Mouse (Mus musculus): ENCODE results near the gene Rbp1. TPM values are rescaled to one million over a fixed set of nuclear protein-coding genes. Genes with fewer than 3 reads are reported as not detected.

Gene Rbp1
- 1 to 10 TPM; 1.4 TPM for total RNA-seq (2021)
- long read RNA-seq, experiment 1, partial matches to known transcripts, result 1 of 1 reads
- long read RNA-seq, experiment 1, other reads (novel, unspliced or antisense), result 0 of 1 reads
- long read RNA-seq, experiment 2, partial matches to known transcripts, result 0 of 1 reads
- long read RNA-seq, experiment 2, other reads (novel, unspliced or antisense), result 0 of 1 reads

DNA sequence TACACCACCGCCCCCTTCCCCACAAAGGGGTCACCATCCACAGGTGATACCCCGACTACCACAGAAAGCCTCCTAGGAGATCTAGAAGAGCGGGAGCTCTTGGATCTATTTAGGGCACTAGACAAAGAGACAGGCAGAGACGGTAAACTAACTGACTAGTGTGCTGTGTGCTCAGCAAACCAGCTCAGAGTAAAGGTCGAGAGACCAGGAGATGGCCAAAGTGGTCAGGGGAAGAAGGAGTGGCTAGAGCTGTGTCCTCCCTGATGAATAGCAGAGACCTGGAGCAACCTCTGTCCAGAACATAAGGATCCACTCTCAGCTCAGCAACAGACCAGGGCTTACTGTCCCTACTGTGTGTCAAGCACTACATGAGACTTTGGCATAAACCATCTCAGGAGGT is at the start of gene Rbp1:
Gene Rbp1, plus strand, starts transcription at position 306 of the 400 bp plus-strand sequence.
- DNase-seq (ENCODE audit: low spot score), result no peak

DNA sequence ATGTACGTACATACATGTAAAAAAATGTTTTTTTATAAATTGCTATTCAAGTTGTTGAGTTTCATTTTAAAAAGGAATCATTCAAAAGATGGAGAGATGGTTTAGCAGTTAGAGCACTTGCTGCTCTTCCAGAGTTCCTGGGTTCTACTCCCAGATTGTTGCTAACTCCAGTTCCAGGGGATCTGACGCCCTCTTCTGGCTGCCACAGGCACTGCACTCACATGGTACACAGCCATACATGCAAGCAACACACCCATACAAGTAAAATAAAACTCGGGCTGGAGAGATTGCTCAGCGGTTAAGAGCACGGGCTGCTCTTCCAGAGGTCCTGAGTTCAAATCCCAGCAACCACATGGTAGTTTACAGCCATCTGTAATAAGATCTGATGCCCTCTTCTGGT is 49.4 kb upstream of the Rbp1 start:
- no peak for DNase-seq (ENCODE audit: low spot score)

DNA sequence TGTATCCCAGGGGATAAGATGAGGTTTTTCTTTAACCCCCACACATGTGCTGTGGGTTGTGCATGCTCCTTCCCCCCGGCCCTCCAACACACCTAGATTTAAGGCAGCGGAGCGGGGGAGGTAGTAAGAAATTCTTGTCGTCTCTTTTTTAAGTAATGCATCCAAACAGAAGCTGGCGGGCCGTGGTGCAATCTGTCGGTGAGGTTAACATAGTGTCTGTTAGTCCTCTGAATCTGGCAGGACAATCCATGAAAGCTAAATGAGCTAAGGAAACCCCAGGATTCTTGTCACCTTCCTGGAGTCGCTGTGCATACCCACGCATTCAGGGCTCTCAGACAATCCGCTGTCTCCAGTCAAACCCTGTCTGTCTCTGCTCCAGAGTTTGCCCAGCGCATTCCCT is 47.9 kb upstream of the Rbp1 start:
- DNase-seq (ENCODE audit: low spot score), result no peak

DNA sequence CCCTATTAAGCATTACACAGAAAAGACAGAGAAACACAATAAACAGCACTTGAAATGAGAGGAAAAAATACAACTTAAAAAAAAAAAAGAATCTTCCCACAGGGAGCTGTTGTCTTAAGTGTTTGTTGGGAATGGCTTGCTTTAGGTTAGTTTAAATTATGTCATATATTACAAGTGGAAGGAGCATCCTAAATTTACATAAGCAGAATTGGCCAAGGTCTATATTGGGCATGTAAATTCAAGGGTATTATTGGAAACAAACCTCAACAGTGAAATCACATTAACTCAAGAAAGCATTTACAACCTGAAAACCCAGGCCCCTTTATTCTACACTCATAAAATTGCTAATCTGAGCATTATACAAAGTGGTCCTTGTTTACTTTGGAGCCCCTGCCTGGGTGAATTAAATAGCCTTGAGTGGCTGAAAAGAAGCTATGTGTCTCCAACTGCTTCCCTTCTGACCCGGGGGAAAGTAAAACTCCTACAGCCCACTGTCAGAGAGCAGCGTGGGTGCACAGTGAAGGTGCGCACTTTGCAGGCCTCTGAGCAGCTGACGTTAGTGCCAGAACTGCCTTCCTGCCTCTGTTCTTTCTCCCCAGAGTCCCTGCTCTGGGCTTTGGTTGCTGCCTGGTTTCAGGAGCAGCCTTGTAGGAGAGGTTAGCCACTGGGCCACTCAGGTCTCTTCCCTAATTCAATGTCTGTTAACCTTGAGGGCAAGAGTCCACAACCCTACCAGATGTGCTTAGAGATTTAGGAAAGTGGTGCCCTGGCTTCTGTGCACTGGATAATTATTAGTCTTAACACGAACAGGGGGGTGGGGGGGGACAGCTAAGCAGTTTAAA is 47.2 kb upstream of the Rbp1 start:
- DNase-seq (ENCODE audit: low spot score), result no peak

DNA sequence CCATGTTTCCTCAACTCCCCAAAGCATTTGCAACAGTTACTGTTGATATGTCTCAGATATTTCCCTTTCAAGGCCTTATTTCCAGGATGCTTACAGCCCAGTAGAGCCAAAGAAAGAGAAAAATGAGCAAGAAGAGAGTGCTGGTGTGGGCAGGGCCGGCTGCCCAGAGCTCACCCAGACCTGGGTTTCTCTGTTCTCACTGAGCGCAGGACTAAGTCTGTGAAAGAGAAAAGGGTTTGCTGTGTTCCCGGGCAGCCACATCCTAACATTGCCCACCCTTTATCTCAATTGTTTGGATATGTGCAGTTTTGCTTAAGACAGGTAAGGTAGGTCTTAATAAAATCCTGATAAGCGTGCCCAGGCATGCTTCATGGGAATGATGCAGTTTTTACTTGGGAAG is 43.0 kb upstream of the Rbp1 start:
- no peak for DNase-seq (ENCODE audit: low spot score)

DNA sequence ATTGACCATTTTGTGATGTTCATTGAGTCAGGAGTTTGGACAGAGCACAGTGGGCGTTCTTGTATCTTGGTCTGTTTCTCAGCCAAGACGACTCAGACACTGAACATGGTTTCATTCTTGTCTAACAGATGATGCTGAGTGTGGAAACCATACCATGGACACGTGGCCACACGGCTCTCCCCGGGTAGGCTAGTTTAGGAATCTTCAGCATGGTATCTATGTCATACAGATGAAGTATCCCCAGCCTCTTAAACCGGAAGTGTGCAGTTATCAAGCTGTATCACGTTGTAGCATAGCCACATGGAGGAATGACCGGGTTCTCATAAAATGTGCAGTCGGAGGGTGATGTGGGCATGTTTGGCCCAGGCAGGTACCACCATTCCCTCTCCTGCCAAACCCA is 42.2 kb upstream of the Rbp1 start:
- DNase-seq (ENCODE audit: low spot score), result no peak

DNA sequence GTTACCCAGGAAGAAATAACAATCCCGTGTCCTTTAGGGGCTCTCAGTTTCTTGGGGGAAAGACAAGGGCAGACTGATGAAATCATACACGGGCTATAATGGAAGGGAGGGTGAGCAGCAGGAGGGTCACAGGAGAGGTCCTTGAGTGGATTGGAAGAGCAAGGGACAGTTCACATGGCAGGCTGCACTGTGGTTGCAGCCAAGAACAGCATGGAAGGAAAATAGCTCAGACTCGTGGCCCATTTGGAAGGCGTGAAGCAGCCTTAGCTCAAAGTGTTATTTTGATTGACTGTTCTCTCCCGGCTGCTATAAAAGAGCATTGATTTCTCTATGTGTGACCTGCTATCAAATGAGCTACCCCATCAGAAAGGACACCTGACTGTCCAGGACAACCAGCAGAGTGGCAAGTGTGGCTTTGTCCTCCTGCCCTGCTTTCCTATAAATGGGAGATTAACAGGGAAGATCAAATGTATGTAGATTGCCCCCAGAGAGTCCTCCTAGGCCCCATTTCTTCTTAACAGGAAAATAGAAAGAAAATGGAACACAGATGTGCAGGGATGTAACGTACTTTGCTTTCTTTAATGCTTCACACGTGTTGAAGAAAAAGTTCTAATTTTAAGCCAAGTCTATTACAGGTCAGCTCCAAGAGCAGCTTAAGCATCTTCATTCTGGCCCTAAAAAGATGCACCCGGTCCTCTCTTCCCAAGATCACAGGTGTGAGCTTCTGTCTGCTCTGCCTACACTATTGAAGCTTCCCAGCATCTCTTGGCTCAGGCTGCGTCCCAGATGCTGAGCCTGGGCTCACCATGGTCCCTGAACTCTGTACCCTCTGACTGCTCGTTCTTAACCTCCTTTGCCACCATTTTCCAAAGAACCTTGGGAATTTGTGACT is 34.8 kb upstream of the Rbp1 start:
- DNase-seq (ENCODE audit: low spot score), result peak; percentile 46

DNA sequence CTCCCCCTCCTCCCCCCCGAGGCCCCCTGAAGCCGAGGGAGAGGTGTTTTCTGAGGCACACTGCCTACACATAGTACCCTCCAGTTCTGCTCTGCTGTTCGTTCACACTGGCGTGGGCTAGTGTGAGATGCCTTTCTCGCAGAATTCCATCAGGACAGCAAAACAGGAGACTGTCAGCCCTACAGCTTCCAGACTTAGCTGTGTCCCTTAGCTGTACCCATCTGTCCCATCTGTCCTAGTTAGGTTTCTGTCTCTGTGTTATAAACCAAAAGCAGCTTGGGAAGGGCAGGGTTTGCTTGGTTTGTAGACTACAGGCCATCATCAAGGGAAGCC is 34.2 kb upstream of the Rbp1 start:
- no peak for DNase-seq (ENCODE audit: low spot score)

DNA sequence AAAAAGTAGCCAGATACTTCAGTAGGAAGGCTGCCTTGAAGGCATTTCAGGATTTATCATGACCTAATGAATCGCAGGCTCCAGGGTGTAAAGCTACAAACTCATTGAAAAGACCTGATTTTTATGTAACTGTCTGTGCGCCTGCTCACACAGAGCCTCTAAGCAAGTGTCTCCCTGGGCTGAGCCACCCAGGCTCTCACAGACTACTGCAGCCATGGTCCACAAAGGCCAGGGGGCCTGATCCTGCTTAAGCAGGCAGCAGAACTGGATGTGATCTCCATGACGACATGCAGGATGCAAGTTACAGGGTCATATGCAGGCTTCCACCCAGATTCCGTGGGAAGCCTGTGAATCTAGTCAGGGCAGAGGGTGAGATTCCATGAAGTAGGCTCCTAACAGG is 29.3 kb upstream of the Rbp1 start:
- DNase-seq (ENCODE audit: low spot score), result no peak

DNA sequence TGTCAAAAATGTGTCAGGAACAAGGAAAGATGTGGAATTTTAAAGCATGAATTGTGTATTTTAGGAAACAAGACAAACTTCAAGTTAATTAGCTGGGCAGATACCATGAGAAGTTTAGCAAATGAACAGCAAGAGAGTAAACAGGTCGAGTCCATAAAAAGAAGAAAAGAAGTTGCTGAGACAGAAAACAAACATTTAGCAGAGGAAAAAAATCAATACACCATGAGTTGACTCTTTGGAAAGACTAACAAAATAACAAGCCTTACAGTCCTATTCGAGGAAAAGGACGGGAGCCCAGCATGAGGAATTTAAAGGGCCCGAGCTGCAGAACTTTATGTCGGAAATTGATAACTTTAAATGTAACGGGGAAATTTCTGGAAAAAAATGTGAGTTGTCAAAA is 25.6 kb upstream of the Rbp1 start:
- no peak for DNase-seq (ENCODE audit: low spot score)

DNA sequence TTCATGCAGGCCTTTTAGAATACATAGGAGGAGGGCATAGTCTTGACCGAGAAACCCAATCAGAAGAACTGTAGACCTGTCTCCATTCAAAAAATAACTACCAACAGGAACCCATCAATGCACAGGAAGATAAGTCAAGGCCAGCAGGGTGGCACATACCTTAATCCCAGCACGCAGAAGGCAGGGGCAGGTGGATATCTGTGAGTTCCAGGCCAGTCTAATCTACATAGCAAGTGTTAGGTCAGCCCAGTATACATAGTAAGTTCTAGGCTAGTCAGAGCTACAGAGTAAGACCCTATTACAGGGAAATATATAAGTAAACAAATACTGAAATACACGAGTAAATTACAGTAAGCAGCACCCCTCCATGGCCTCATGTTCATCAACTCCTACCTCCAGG is 24.9 kb upstream of the Rbp1 start:
- DNase-seq (ENCODE audit: low spot score), result no peak

DNA sequence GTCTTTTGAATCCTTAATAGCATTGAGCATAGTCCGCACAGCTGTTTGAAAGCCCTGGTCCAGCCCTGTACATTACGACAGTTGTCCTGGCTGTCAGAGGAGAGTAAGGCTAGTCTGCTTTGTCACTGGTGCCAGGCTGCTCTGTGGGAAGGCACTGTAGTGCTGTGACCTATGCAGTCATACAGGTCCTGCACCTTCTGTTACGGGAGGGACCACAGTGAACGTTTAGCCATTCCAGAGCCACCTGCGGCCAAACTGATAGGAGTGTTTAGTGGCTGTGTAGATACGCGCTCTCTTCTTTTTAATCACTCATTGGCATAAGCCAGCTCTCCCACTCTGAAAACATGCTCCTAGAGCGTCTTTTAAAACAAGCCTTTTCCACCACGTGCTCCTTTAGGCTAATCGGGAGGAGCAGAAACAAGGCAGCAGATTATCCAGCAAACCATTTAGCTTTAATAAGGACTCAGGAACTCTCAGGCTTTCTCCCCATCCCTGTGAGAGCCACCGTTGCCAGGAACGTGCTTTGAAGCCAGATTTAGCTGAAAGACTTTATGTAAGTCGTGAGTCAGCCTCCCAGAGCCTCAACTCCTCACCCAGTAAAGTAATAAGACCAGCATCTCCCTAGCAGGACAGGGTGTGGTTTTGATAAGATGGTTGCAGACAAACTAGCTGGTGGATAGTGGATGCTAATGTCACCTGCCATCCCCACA is 22.4 kb upstream of the Rbp1 start:
- no peak for DNase-seq (ENCODE audit: low spot score)

DNA sequence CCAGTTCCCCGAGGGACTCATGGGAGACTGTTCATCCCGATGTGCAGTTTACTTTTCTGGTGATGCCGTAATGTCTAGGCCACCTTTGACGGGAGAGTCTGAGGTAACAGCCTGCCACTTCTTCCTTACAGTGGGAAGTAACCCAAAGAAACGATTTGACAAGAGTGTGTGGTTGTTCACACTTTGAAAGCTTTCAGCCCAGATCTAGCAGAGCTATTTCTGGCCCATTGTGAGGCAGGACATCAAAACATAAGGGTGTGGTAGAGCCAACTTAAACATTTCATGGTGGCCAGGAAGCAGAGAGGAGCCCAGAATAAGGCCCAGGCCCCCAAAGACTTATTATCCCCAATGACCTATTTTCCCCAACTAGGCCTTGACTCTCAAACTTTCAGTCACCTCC is 21.1 kb upstream of the Rbp1 start:
- no peak for DNase-seq (ENCODE audit: low spot score)

DNA sequence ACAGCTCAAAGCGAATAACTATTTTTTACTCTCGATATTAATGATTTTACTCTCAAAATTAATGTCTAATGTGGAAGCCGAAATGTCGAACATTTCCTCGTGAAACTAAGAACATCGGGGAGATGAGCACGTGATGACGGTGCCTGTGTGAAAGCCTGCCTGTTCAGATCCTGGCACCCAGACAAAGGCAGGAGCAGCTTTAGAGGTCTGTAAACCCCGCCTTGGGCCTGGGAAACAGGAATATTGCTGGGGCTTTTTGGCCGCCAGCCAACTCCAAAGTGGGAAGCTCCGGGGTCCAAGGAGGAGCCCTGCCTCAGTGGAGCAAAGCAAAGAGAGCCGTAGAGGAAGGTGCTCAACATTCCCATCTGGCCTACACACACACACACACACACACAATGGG is 15.0 kb upstream of the Rbp1 start:
- no peak for DNase-seq (ENCODE audit: low spot score)

DNA sequence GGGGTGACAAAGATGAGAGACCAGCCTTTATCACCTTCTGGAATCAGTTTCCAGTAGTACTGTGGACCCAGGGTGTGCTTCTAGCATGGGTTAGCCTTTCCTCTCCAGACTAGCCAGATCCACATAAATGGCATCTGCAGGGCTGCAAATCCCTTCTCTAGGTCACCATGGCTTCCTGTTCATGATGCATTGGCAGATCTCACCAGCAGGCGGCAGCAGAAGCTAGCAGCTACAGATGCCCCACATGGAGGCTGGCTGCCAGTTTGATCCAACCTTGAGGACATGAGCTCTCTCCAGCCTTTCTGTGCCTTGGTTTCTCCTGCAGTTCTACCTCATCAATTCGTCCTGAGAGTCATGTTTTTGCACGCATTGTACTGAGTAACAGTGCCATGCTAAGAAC is 13.6 kb upstream of the Rbp1 start:
- DNase-seq (ENCODE audit: low spot score), result peak; percentile 61

DNA sequence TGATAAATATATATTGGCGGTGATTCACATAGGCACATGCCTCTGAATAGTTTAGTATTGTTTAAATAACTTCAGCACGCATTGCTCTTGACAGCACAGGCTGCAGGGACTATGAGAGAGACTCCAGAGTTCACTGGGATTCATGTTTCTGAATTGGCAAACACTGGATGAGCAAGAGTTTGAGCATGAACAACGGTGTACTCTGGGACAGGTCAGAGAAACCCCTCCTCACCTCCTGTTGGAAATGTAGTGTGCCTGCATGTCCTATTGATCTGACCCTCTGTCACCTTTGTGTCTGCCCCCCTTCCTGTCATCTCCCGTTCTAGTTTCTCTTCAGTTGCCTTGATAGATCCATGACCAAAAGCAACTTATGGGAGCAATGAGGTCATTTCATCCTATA is 7.3 kb upstream of the Rbp1 start:
- no peak for DNase-seq (ENCODE audit: low spot score)

DNA sequence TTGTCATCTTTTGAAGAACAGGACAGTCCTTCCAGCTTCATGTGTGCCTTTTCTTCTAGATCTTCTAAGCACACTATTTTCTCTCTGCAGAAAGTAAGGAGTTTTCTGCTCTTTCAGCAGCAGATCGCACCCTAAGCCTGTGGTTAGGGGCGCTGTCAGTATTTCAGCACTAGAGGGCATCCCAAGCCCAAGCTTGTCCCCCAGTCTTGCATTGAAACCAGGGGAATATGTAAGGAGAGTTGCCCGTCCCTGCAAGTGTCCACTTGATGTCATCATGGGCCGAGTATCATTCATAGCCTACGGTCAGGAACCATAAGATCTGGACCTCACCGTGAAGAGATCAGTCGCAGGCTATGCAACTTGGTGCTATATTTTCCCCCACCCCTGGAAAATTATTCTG is 4.8 kb upstream of the Rbp1 start:
- peak; percentile 18 for DNase-seq (ENCODE audit: low spot score)

DNA sequence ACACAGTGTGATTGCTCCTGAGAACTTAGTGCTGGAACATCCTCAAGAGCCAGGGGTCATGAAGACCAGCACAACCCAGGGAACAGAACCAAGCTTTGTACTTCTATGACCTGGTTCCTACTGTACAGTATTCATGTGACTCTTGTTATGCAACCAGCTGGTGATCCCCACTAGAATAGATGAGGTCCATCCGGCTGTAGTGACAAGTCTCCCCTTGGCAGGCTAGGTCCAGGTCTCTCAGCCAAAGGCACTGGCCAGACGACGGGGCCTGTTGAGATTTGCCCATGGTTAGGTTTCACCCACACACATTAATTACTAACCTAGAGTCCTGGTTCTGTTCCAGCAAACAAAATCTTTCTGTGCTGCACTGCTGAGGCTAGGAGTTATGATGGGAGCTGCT is 4.4 kb upstream of the Rbp1 start:
- no peak for DNase-seq (ENCODE audit: low spot score)

DNA sequence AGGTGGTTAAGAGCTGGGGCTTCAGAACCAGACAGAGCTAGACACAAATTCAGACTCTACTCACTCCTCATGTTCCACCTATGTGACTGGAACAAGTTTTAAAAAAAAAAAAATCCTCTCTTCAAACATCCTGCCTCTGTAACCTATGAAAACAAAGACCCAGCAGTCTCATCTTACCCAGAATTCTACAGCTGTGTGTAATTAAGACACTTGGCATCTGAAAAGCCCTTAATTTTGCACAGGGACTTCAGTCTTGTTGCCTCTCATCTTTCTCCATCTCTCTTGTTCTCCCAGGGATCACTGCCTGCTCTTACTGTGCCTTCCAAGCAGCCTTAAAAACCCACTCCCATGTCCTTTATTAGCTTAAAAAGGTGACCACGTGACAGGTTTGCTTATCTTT is 2.1 kb upstream of the Rbp1 start:
- no peak for DNase-seq (ENCODE audit: low spot score)

DNA sequence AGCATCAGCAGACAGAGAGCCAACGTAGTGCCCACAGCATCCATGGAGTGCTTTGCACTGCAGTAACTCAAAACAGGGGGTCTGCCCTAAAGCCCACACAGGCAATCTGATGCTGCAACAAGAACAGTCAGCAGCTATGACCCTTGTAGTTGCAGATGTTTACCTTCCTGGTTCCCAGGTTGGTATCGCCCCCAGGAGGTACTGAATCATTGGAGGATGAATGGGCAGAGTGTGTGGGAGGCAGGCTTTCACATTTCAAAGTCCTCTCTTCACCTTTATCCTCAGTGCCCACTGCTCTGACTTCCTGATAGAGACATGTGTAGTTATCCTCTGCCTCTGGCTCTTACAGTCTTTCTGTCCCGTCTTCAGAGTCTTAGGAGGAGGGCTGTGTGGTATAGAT is 858 bp upstream of the Rbp1 start:
- DNase-seq (ENCODE audit: low spot score), result no peak

DNA sequence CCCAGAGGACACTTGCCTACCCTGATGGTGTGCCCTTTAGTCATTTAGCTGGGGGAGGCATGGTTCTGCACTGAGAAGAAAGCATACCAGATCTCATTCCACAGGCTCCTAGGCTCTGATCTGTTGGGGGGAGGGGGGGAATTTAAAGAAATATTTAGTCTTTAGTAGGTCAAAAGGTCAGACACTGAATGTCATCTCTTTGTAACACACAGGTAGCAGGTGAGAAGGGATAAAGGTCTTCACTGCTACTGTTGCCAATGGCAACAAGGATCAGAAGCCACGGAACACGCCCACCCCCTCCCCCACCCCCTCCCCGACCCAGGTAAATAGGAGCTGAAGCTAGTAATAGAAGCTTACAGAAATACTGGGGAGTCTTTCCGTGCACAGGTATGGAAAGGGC is 930 bp downstream of the Rbp1 start:
- DNase-seq (ENCODE audit: low spot score), result no peak

DNA sequence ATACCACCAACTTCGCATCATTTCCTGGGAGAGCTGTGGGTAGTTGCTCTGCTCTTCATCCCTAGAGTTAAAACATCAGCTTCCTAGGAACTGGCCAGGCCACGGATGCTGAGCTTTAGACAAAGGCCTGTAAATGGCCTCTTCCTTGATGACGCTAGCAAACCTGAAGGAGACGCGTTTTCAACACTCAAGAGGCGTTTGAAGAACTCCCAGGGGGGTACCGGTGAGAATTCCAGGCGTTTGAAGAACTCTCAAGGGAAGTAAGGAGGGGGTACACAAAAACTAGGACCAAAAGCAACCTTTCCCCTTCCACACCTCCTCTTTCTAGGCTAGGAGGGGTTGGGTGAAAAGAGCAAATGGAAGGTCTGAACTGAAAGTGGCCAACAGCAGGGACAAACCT is 1.5 kb downstream of the Rbp1 start:
- no peak for DNase-seq (ENCODE audit: low spot score)
